Mouse (Mus musculus) thymus, postnatal 0 days (tissue): ENCODE measurements at regions not wholly inside any gene's neighbourhood (a gene's known extent, or its start where the extent isn't known, plus 50 kb on each side); places are given as distances from the start of the nearest gene placed in this dataset.

Source experiments
- DNase-seq: peaks from one replicate; pipeline ENCODE4 v3.0.0-alpha.2; 2015; ENCODE audit warnings: low spot score

DNA sequence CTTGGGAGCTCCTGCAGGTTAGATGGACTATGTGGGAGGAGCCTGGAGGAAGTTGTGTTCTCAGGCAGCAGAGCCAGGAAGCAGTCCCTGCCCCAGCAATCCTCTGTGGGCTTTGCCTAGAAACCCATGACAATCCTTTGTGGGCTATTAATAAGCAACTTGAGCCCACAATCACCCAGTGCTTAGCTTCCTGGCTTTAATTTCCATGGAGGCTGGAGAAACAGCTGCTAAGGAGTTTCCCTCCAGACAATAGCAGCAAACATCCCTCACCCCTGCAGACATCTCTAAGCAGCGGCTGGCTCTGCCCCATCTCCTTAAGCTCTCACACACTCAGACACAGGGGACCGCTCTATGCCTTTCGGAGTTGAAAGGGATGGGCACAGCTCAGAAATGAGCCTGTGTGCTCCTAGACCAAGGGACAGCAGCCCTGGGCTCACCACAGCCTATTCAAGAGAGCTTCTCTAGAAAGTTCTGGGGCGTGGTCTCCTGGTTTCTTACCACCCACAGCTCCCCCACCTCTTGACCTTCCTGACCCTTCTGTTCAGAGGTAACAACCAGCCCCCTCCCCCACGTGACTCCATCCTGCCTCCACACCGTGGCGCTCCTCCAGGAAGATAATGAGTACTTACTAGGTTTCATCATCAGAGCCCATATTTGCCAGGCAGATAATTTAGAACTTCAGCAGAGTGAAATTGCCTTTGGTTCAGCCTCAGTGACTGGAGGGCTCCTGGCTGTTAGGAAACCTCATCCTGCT is 112.6 kb upstream of the Tle3 start:
- DNase-seq, result no peak

DNA sequence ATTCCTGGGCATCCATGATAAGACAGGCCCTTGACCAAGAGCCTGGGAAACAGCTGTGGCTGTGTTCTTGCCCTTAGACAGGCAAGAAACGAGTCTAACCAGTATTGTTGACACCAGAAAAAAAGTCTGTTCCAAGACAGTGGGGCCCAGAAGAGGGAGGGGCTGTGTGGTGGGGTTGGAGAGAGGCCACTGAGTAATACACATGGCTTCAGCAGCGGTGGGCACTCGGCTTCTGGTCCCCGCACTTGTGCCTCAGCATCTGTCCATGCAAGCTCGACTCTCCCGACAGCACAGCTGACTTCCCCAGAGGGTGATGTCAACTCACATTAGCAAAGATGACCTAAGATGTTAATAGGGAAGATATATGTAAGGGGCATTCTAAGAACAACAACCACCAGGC is 110.9 kb upstream of the Tle3 start:
- DNase-seq, result no peak

DNA sequence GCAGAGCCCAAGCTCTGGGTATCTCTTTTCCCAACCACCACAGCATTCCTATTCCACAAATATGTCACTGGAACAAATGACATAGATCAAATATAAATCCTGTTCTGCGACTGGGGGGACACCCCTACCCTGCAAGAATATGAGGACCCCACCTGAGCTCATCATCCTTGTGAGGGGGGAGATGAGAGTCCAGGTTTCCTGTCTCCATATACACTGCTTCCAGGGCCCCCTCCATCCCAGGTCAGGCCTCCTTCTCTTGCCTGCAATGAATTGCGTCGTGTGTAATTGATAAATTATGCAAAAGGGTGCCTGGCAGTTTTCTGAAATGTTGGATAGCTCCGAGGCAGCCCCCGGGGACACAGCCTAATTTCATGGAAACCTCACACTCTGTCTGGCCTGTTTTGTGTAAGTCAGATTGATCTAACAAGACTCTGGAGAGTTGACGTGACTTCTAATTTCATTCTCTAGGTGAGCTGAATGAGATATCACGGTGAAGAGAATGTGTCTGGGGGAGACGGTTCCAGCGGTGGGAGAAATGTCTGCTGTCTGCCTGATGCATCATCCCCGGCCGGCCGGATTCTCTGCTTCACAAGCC is 110.3 kb upstream of the Tle3 start:
- no peak for DNase-seq

GRCm38 (mm10) chr9:61263335-61263734 is 108.8 kb upstream of the Tle3 start:
- no peak for DNase-seq

DNA sequence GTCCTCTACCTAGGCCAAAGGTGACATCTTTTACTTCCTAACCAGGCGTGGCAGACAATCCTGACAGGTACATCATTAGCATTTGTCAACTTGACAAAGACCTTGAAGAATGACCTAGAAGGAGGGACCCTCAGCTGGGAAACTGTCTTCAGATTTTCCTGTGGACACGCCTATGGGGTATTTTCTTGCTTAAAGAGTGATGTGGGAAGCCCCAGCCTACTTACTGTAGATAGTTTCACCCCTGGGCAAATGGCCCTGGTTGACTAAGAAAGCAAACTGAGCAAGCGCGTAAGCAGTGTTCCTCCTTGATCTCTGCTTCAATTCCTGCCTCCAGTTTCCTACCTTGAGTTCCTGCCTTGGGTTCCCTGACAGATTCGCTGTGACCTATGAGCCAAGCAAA is 106.7 kb upstream of the Tle3 start:
- DNase-seq, result no peak

- DNase-seq, result no peak
These were observed 105.2 kb upstream of the Tle3 start for GRCm38 (mm10) chr9:61266992-61267391.

GRCm38 (mm10) chr9:61267541-61267940 is 104.6 kb upstream of the Tle3 start:
- DNase-seq, result no peak

DNA sequence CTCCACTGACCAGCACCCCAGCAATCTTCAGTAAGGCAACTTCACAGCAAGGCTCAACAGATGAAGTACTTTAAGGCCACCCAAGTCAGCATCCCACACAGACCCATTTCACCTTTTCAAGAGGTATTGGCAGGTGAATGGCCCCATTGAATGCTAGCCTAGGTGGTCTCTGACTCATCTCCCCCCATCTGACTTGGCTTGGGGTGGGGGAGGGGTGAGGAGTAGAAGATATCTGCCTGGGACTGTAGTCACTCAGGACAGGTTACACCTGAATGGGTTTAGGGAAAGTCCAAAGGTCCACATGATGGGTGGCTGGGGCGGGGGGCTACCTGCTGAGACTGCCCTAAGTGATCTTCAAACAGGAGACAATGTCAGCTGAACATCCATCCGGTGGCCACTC is 104.0 kb upstream of the Tle3 start:
- DNase-seq, result no peak

DNA sequence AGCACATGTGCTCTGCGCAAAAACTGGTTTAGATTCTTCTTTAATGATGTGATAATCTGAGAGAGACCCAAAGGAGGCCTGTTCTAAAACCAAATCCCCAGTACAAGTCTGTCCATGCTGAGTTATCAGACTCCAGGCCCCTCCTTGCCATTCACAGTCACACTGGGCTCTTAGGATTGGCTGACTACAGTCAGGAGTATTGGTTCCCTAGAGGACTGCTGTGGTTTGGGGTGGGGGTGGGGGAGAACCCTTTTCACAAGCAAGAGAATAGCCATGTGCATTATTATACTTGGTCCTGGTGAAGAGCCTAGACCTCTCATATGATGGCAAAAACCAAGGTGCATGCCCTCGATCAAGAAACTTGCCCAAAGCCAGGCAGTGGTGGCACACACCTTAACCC is 103.5 kb upstream of the Tle3 start:
- DNase-seq, result no peak

DNA sequence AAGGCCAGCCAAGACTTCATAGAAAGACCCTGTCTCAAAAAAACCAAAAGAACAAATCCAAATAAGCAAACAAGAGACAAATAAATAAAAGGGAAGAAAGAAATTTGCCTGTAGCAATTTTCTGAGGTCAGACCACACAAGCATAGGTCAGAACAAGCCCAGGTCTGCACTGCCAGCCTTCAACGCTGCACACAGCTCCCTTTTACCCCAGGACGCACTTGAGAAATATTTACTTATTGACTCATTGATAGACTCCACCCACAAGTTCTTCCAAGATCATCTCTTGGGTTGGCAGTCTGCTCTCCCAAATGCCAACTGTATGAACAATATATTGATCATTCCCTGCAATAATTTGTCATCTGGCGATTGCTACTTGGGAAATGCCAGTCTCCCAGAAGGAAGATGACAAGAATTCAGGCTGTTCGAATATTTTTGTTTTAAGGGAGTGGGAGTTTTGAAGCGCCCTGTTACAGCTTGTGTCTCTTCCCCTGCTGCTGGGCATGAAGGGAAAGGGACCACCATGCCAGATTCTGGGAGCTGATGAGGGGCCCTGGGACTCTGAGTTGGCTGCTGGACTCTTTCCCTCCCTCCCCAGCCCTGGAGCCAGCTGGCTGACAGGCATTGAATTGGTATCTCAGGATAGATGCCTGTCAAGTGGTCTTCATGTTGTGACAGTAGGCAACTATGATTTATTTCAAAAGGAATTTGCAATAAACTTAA is 102.9 kb upstream of the Tle3 start:
- DNase-seq, result no peak

DNA sequence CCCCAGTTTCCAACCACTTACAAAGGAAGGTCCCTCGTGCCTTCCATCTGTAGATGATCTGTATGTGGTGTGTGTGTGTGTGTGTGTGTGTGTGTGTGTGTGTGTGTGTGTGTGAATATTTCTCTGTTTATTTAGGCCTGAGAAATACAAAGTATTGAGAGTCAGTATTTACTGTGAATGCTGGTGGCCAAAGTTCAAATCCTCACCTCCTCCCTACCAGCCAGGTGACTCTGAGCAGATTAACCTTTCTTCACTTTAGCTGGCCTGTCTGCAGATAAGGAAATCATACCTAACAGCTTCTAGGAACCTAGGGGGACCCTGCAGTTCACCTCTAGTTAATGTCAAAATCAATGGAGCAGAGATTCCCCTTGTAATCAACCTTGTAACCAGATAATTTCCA is 100.9 kb upstream of the Tle3 start:
- DNase-seq, result no peak

- no peak for DNase-seq
These were observed 100.3 kb upstream of the Tle3 start for GRCm38 (mm10) chr9:61271769-61272352.

- DNase-seq, result no peak
These were observed 98.1 kb upstream of the Tle3 start for GRCm38 (mm10) chr9:61274020-61274419.

GRCm38 (mm10) chr9:61277369-61278215 is 94.6 kb upstream of the Tle3 start:
- DNase-seq, result peak; percentile 84

- DNase-seq, result peak; percentile 28
These were observed 93.9 kb upstream of the Tle3 start for GRCm38 (mm10) chr9:61278216-61278758.

DNA sequence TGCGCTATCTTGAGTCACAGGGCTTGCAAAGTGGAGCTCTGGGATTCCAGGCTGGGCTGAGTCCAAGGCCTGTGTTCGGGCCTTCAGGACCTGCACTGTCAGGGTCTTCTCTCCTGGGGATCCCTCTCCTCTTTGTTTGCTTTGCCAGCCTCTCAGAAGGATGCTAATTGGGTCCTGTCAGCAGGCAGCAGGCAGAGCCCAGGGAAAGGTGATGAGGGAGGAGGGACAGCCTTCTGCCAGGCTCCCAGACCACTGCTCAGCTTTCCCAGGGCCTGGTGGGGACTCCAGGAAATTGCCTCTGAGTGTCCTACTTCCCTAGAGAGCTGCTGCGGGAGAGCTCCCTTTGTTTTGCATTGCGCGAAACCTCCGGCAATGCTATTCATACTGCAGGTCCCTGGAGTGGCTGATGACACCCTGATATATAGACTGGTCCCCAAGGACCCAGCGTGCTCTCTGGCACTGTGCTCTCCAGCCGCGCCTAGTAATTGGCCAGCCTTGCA is 93.1 kb upstream of the Tle3 start:
- DNase-seq, result no peak

GRCm38 (mm10) chr9:61280856-61281582 is 91.1 kb upstream of the Tle3 start:
- no peak for DNase-seq

DNA sequence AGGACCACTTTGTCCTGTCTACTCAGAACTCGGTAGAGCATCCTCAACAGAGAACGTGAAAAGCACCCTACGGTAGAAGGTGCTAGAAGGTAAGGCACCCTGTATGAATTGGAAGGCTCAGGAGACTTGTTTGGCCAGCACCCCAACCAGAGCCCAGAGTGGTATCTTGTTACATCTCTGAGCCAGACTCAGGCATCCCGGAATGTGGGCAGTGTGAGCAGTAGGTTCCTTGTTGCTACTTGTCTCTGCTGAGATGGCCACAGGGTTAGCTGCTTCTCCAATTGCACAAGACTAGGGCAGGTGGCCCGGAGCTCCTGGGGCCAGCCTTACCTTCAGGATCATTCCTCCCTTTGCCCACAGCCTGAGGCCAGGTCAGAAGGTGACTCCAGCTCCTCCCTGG is 88.9 kb upstream of the Tle3 start:
- DNase-seq, result no peak

GRCm38 (mm10) chr9:61284201-61285021 is 87.8 kb upstream of the Tle3 start:
- no peak for DNase-seq
